Mouse (Mus musculus) left cerebral cortex, adult 9 months (tissue): ENCODE results near the gene Wrnip1.
"Not testable (repeated sequence)": the region's sequence is repeated elsewhere in the genome, so short reads cannot be mapped to it uniquely, and the experiment has no call there.

Experiments
- DNase-seq, 2 experiments: peaks; one replicate each; pipeline ENCODE4 v3.0.0; 2022; ENCODE audit warnings: low spot score in 2 of 2

The Wrnip1 gene

DNA sequence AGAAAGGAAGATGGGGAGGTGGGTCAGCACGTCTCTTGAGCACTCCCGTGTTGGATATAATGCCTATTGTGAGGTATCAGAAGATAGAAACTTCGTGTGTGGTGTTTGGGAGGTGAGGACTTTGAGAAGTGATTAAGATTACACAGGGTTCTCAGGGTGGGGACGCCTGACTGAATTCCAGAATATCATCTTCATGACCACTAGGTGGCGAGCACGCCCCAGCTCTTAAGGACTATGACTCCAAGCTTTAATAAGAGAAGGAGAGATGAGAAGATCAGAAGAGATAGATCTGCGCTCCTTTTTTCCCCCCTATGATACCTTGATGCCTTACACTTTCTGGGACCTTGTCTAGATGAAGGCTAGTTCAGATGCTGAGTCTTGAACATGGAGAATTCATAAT lies 50.1 kb downstream of the Wrnip1 start:
- DNase-seq: peak in 1 of 2 experiments; percentile 48

DNA sequence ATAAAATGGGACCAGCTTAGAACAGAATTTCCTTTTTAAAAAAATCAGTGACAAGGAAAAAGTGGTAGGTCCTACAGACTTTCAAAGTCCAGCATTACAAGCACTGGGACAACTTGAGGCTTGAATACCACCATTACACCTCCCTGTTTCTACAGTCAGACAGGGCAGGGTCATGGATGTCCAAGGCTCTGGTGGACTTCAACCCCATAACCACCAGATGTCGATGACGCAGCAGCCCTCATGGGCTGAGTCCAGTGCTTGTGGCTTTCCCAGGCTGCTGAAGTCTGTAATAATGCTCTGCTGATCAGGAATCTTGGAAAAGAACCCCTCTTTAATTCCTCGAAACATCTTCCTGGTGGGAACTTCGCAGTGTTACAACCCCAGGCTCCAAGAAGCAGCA lies 50.7 kb downstream of the Wrnip1 start:
- no peak for DNase-seq

DNA sequence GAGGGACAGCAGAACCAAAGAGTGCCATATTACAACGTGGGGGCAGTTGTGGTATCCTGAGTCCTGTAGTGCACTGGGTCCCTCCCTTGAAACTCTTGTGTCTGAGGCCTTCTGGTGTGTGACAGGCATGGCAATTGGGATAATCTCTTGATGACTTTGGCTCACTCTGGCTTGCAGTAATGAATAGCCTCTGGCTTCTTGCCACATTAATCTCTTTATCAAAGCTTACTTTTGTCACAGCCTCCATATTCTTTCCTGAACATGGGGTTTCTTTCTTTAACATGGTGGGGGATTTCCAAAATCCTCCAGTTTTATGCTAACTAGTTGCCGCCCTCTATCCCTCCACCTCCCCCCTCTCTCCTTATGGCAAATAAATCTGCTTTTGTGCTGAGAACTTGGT lies 51.2 kb downstream of the Wrnip1 start:
- no peak for DNase-seq

GRCm38 (mm10) chr13:32860821-32861220 lies 59.0 kb downstream of the Wrnip1 start:
- no peak for DNase-seq

DNA sequence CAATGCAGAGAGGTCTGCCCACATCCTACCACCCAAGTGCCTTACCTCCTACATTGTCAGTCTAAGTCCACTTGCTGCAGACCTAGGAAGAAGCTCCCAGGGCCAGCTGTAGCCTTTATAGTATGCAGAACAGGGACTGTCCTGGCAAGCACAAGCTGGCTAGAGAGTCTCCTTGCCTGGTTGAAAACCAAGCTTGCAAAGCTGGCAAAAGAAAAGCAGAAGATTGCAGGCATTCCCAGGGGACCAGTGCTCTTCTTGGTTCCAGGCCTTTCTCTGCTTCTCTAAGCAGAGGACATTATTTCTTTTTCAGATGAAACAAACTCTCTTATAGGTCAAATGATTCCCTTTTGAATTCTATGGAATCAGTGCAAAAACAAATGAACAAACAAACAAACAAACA lies 61.6 kb downstream of the Wrnip1 start:
- no peak for DNase-seq

- not testable (repeated sequence) for DNase-seq
Observed at GRCm38 (mm10) chr13:32864529-32864928, 62.7 kb downstream of the Wrnip1 start.

DNA sequence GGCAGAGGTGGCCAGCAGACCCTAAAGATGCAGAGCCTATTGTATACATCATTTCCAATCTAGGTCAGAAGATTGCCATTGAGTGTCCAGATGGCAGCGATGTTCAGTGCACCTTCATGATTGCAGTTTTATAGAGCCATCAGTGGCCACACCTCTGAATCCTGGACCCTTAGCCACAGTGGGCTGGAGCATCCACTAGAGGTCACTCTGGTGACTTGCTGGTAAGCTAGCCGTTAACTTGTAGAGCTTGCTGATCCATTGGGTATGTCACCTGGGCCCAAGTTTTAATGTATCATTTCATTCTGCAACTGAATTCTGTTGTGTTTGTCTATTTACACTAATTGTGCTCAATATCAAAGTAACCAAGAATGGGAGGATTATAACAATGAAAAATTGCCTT lies 63.8 kb downstream of the Wrnip1 start:
- no peak for DNase-seq

DNA sequence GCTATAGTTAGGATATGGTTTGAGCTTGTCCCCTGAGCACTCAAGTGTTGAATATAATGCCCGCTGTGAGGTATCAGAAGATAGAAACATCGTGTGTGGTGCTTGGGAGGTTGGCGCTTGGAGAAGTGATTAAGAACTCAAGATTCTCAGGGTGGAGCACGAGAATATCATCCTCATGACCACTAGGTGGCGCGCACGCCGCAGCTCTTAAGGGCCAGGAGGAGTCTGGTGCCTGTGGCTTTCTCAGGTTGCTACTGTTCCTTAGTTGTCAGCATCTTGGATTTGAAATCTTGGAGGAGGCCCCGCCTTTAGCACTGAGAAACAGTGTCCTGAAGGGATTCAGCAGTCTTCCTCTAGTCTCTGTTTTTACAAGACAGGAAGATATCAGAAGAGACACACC lies 64.6 kb downstream of the Wrnip1 start:
- peak; percentile 20 to 81 for DNase-seq

- DNase-seq: no peak
Observed at GRCm38 (mm10) chr13:32867030-32867429, 65.2 kb downstream of the Wrnip1 start.

GRCm38 (mm10) chr13:32868233-32868632 lies 66.4 kb downstream of the Wrnip1 start:
- DNase-seq: not testable (repeated sequence)

- DNase-seq: no peak
Observed at GRCm38 (mm10) chr13:32868843-32869242, 67.0 kb downstream of the Wrnip1 start.
